Mouse (Mus musculus) embryonic facial prominence, embryonic 14.5 days (tissue): ENCODE measurements at regions not wholly inside any gene's neighbourhood (a gene's known extent, or its start where the extent isn't known, plus 50 kb on each side); places are given as distances from the start of the nearest gene placed in this dataset.
A peak's percentile ranks its signal among the peaks of the same experiment; 100 is the strongest.

Source experiments
- ATAC-seq: fragments of 200-750 bp; cut with Nextera tagmentation; 2 replicates; pipeline ENCODE4 v1.8.0; 2017; ENCODE audit warnings: low read depth, moderate number of reproducible peaks, moderate TSS enrichment
- DNase-seq: peaks from one replicate; pipeline ENCODE4 v3.0.0-alpha.2; 2015; ENCODE audit warnings: low spot score
- H3K27ac ChIP-seq: fragments of 300-500 bp; sonication (generic); replicated peaks from 2 replicates; pipeline ENCODE4 v1.5.1; 2014; ENCODE audit warnings: low read depth, mild to moderate bottlenecking, low read length, moderate library complexity
- H3K27me3 ChIP-seq: fragments of 300-500 bp; sonication (generic); replicated peaks from 2 replicates; pipeline ENCODE4 v1.6.1; 2014; ENCODE audit warnings: low read length; ENCODE audit not compliant: control insufficient read depth, insufficient read depth
- H3K36me3 ChIP-seq: fragments of 300-500 bp; sonication (generic); 2 replicates; pipeline ENCODE4 v1.6.1; 2014; ENCODE audit warnings: low read length, mixed read lengths; ENCODE audit not compliant: control insufficient read depth, insufficient read depth
- H3K4me1 ChIP-seq: fragments of 300-500 bp; sonication (generic); 2 replicates; pipeline ENCODE4 v1.6.1; 2014; ENCODE audit warnings: antibody characterized with exemption, low read length; ENCODE audit not compliant: control insufficient read depth, insufficient read depth
- H3K4me2 ChIP-seq: fragments of 300-500 bp; sonication (generic); 2 replicates; pipeline ENCODE4 v1.6.1; 2014; ENCODE audit warnings: low read depth, mild to moderate bottlenecking, low read length, moderate library complexity, mixed read lengths
- H3K4me3 ChIP-seq: fragments of 300-500 bp; sonication (generic); 2 replicates; pipeline ENCODE4 v1.5.1; 2014; ENCODE audit warnings: low read depth, mild to moderate bottlenecking, low read length
- H3K9ac ChIP-seq: fragments of 300-500 bp; sonication (generic); 2 replicates; pipeline ENCODE4 v1.6.1; 2014; ENCODE audit warnings: low read depth, mild to moderate bottlenecking, low read length, moderate library complexity, mixed read lengths
- H3K9me3 ChIP-seq: fragments of 300-500 bp; sonication (generic); 2 replicates; pipeline ENCODE4 v1.6.1; 2016; ENCODE audit warnings: low read length; ENCODE audit not compliant: control insufficient read depth
- WGBS: fragments of 180-500 bp; shearing (Covaris S2); extraction: QIAGEN DNeasy Blood & Tissue Kit; methylation state at CpG from one replicate; pipeline ENCODE4 v1.1.7; 2014; 5-methylcytosine and 5-hydroxymethylcytosine counted together

DNA sequence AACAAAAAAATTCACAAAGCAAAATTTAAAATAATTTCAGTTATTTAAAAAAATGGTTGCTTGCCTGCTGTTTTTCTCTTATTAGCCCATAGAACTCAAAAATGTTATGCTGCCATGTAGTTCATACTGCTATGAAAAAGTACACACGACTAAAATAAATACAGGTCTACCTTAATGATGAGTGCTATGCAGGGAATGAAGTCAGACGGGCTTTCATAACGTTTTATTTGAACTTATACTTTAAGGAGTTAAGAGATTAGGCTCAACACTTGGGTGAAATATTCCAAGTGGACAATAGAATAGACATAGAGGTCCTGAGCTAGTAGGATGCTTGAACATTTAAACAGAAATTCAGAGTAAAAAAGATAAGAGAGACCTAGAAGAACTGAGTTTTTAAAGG is 489.7 kb downstream of the Klf5 start:
- Histone ChIP-seq H3K4me1 (no peaks in the 10 kb centered on the region), H3K4me3 (no peak overlapping the region), H3K27ac (no peak overlapping the region), H3K4me2 (no peak overlapping the region), H3K27me3 (no peaks in the 10 kb centered on the region), H3K36me3 (no peaks in the 10 kb centered on the region), H3K9ac (no peak overlapping the region), H3K9me3 (no peaks in the 10 kb centered on the region)
- no peak for DNase-seq
- ATAC-seq: no peak
- WGBS: 80% methylated on average over 3 of the region's 3 CpGs

DNA sequence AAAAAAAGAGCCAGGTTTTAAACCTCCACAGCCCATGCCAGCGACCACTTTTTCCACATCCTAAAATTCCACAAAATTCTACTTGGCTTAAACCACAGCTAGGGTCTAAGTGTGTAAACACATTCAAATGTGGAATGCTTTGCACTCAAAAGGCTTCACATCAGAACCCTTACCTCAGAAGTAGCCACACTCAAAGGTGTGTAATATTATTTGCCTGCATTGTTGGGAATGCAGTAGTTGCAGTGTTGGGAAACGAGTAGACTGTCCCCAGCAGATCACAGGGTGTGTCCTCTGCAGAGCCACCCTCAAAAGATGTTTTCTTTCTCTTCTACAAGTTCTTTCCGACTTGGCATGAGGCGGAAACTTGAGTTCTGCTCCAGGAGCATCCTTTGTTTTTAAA is 488.2 kb downstream of the Klf12 start:
- Histone ChIP-seq H3K9me3 (peaks cover 5% of the 10 kb centered on the region), H3K27ac (no peak overlapping the region), H3K4me3 (no peak overlapping the region), H3K4me1 (no peaks in the 10 kb centered on the region), H3K27me3 (no peaks in the 10 kb centered on the region), H3K4me2 (no peak overlapping the region), H3K36me3 (no peaks in the 10 kb centered on the region), H3K9ac (no peak overlapping the region)
- ATAC-seq: no peak
- DNase-seq: no peak
- WGBS: 76% methylated on average over 4 of the region's 4 CpGs

DNA sequence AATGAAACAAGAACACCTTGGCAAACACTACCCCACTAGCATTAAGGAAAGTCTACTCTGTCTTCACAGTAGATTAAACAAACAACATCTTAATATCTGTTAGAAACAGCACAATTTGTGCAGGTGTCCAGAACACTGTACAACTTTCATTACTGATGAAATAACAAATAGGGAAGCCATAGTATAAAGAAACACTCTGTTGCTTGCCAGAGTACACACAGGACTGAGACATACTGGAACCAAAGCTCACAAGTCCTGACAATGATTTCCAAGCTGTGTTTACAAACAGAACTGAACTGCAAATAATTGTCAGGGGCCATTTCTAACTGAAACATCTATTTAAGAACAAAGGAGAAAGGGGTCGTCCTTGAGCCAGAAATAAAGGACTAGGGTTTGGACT is 478.4 kb downstream of the Klf12 start:
- ATAC-seq (no peak), DNase-seq (no peak)
- no peaks in the 10 kb centered on the region for H3K36me3 ChIP-seq
- no peaks in the 10 kb centered on the region for H3K27me3 ChIP-seq
- H3K9me3 ChIP-seq: peaks cover 5% of the 10 kb centered on the region
- H3K4me2 ChIP-seq: no peak overlapping the region
- 51% methylated on average over 1 of the region's 1 CpGs for WGBS
- no peak overlapping the region for H3K27ac ChIP-seq
- H3K9ac ChIP-seq: no peak overlapping the region
- no peaks in the 10 kb centered on the region for H3K4me1 ChIP-seq
- H3K4me3 ChIP-seq: no peak overlapping the region

DNA sequence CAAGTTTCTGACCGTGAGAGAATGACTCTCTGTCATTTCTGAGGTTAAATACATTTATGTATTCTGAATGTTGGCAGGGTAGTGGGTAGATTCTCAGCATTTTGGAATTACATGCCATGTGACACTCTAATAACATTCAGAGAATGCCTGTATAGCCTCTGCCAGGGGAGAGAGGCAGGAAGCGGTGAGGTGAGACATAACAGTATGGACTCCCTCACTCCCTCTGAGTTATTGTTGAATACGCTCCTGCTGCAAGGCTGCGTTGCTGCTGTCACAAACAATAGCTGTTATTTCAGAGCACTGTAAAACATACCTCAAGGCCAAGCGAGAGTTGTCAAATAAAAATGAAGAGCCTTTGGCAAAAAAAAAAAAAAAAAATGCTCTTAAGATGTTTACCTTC is 477.9 kb downstream of the Klf12 start:
- Histone ChIP-seq H3K36me3 (no peaks in the 10 kb centered on the region), H3K27ac (no peak overlapping the region), H3K9ac (no peak overlapping the region), H3K4me1 (no peaks in the 10 kb centered on the region), H3K27me3 (no peaks in the 10 kb centered on the region), H3K4me3 (no peak overlapping the region), H3K4me2 (no peak overlapping the region), H3K9me3 (no peaks in the 10 kb centered on the region; the same call in 1 of the 2 replicates)
- DNase-seq (no peak), ATAC-seq (peak; percentile 33; the same call in 1 of the 2 replicates)
- 58% methylated on average over 5 of the region's 5 CpGs for WGBS

DNA sequence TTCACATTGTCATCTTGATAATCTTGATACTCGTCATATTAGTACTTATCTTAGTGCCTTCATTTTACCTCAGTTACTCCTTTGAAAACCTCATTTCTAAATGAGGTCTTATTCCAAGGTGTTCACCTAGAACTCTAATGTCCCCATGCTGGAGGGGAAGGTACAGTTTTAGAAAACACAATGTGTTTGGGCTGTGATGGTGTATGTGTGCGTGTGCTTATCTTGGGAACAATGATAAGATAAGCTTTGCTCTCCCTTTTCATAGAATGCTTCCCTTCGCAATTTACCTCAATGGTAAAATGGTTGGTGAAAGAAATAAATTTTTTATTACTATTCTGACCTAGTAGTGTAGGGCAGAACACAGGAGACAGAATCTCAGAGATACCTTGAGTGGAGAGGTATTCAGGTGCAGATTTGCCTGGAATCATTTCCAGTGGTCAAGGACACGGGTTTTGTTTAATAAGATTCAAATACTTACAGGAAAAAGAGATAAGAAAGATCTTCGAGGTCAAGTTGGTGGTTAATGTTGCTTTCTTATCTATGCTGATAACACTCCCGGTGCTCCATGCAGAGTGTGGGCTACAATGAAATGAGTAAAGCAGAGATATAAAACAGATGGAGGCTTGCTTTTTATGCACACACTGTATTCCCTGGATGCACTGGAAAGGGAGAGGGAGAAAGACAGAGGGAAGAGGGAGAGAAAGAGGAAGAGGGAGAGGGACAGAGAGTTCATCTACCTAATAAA is 471.6 kb downstream of the Klf12 start:
- WGBS: 84% methylated on average over 6 of the region's 6 CpGs
- Histone ChIP-seq H3K4me2 (no peak overlapping the region), H3K36me3 (no peaks in the 10 kb centered on the region), H3K4me3 (no peak overlapping the region), H3K4me1 (no peaks in the 10 kb centered on the region), H3K27ac (no peak overlapping the region), H3K9me3 (no peaks in the 10 kb centered on the region), H3K27me3 (no peaks in the 10 kb centered on the region), H3K9ac (no peak overlapping the region)
- ATAC-seq (no peak), DNase-seq (no peak)
